Mouse (Mus musculus): Measurements from ENCODE around the gene Btnl9.

- TF ChIP-seq POLR2A (IDR thresholded peaks at IDR 0.05; ENCODE audit: control insufficient read depth, extremely low read depth, insufficient read depth, low read length, poor library complexity) (no peak), CTCF (IDR thresholded peaks at IDR 0.05; ENCODE audit: borderline replicate concordance, control insufficient read depth, extremely low read depth, insufficient read depth, low read length, poor library complexity) (no peak)
Observed at GRCm38 (mm10) chr11:49205080-49205590, 18.2 kb upstream of the Btnl9 start.
